In the genomic region with DNA sequence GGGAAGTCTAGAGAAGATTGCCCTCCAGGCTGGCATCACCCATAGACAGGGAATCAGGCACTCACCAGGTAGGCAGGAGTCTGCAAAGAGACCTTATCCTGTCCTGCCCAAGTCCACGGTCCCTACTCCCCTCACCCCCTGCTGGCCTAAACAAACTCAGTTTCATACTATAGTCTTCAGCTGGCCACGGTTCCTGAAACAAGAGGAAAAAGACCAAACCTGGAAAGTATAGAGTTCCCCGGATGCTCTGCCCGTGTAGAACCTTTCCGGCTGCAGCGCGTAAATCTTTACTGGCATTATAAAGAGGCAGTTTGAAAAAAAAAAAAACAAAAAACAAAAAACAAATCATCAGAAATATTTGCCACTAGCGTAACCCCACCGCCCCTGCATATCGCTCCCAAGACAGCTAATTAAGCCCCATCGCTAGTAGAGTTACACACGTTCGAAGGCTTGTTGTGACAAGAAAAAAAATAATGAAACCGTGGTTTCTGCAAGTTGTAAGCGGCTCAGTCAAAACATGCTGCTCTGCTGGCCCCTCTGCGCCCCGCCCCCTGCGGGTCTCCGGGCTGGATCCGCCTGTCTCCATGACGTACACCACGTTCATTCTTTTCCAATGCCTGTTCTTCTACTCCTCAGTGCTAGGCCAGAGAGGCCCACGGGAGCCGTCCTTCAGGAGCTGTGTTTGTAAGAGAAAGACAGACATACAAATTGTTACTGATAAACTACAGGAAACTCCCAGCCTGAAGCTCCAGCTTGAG, we compare ENCODE assay signal across 8 mouse cellular contexts. TPM values are rescaled to one million over a fixed set of nuclear protein-coding genes. Genes with fewer than 3 reads are reported as not detected.
A peak's percentile ranks its signal among the peaks of the same experiment; 100 is the strongest.
DNase-seq lines count a peak whose midpoint lies in the region.

No protein-coding gene starts in this region.

- peak; percentile 27 for DNase-seq in adrenal gland, postnatal 10 days
- no peak for DNase-seq in adrenal gland, postnatal 25 days
- peak; percentile 13 for DNase-seq in thymus, postnatal 14 days
- no peak for DNase-seq in thymus, postnatal 0 days (ENCODE audit: low spot score)
- peak; percentile 38 for DNase-seq in liver
- DNase-seq in spleen, postnatal 14 days (ENCODE audit: low spot score in 2 of 2): no peak
- no peak for DNase-seq in right cerebral cortex, adult 2 months (ENCODE audit: low spot score in 2 of 2)
- DNase-seq in spleen, postnatal 10 days (ENCODE audit: low spot score in 2 of 2): no peak

RNA-seq across cellular contexts. Expression of a gene that starts 6.9 kb away (rescaled TPM):
- total RNA-seq in adrenal gland, postnatal 10 days (2021): 1 to 10 TPM; 1.7 to 2.7 TPM
- total RNA-seq in adrenal gland, postnatal 25 days (2021): 9.1 and 10.0 TPM in 2 replicates
- 1.9 and 2.0 TPM in 2 replicates for polyA plus RNA-seq in thymus, postnatal 0 days (2015; fragmentation: Nextera tagmentation; extraction: Ambion mirVana)

Comparison
In these comparisons a context has a peak if more than half of its experiments do, and no peak if none do; other contexts are left out.
1. DNase-seq: peak in adrenal gland, postnatal 10 days (single experiment), thymus, postnatal 14 days (single experiment) and liver (single experiment); none in adrenal gland, postnatal 25 days (single experiment), thymus, postnatal 0 days (single experiment), spleen, postnatal 14 days (0 of 2), right cerebral cortex, adult 2 months (0 of 2) and spleen, postnatal 10 days (0 of 2).